Mouse (Mus musculus) heart, adult 2 months (tissue): Measurements from ENCODE around the gene Raet1e.
"Not testable (repeated sequence)": the region's sequence is repeated elsewhere in the genome, so short reads cannot be mapped to it uniquely, and the experiment has no call there.

Experiments
- CTCF ChIP-seq: fragments of 200-600 bp; IDR thresholded peaks from 2 replicates; pipeline ENCODE4 v1.8.1; 2022; ENCODE audit warnings: antibody characterized with exemption, mild to moderate bottlenecking, moderate library complexity
- EP300 ChIP-seq: fragments of 200-500 bp; IDR thresholded peaks from 2 replicates; pipeline ENCODE4 v1.6.1; 2011; ENCODE audit warnings: low read depth, low read length, control low read depth; ENCODE audit not compliant: insufficient read depth
- POLR2A ChIP-seq: fragments of 200-500 bp; IDR thresholded peaks from 2 replicates; pipeline ENCODE4 v1.6.1; 2011; ENCODE audit warnings: mild to moderate bottlenecking, low read depth, low read length, control low read depth; ENCODE audit not compliant: insufficient read depth

DNA sequence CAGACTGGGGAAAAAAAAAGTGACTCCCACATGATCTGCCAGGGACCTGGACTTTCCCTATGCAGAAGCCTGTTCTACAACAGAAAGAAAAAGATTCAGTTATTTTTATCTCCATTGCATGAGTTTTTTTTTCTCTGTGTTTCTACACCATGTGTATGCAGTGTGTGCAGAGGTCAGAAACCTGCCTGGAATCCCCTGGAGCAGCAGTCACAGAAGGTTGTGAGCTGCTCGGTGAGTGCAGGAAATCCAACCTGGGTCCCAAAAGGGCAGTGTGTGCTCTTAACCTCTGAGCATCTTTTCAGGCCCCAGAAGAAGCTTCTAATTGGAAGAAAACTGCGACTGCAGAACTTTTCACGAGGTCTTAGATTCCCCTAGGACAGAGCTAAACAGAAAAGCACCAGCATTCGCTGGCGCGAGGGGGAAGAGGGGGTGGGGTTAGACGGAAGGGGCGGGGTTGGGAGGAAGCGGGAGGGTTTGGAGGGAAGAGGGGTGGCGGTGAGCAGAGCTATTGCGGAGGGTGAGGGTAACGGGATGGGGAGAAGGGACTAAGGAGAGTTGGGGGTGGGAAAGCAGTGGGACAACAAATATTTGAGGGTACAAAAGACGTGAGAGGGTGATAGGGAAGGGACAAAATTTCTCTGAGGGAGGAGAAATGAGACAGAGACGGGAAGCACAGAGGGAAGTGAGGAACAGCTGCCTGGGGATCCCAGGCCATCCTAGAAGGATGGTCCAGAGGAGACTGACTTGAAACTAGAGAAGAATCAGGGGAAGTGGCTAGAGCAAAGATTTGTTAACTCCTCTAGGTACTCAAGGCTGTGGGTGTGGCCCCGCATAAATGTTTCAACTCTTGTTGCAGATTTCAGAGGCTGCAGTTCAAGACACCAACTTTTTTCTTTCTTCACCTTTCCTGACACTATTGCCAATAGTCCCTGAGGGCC, 203.3 kb downstream of the Raet1e start:
- not testable (repeated sequence) for TF ChIP-seq CTCF, EP300, POLR2A
